Mouse (Mus musculus) liver, embryonic 15.5 days (tissue): Measurements from ENCODE around the gene Crygc. TPM values are rescaled to one million over a fixed set of nuclear protein-coding genes. Genes with fewer than 3 reads are reported as not detected.

ENCODE experiments used
- ATAC-seq: fragments of 200-750 bp; cut with Nextera tagmentation; 2 replicates; pipeline ENCODE4 v1.8.0; 2017; ENCODE audit warnings: moderate number of reproducible peaks, mild to moderate bottlenecking, moderate library complexity; ENCODE audit not compliant: insufficient read depth
- H3K27ac ChIP-seq: fragments of 300-500 bp; sonication (generic); replicated peaks from 2 replicates; pipeline ENCODE4 v1.5.1; 2015; ENCODE audit warnings: mild to moderate bottlenecking, inconsistent platforms
- H3K27me3 ChIP-seq: fragments of 300-500 bp; sonication (generic); 2 replicates; pipeline ENCODE4 v1.6.1; 2015; ENCODE audit warnings: mild to moderate bottlenecking, inconsistent platforms
- H3K36me3 ChIP-seq: fragments of 300-500 bp; sonication (generic); replicated peaks from 2 replicates; pipeline ENCODE4 v1.6.1; 2015; ENCODE audit warnings: moderate library complexity, mild to moderate bottlenecking, inconsistent platforms
- H3K4me1 ChIP-seq: fragments of 300-500 bp; sonication (generic); replicated peaks from 2 replicates; pipeline ENCODE4 v1.6.1; 2015; ENCODE audit warnings: inconsistent platforms
- H3K4me2 ChIP-seq: fragments of 300-500 bp; sonication (generic); 2 replicates; pipeline ENCODE4 v1.6.1; 2015; ENCODE audit warnings: moderate library complexity, mild to moderate bottlenecking, inconsistent platforms
- H3K4me3 ChIP-seq: fragments of 300-500 bp; sonication (generic); replicated peaks from 2 replicates; pipeline ENCODE4 v1.5.1; 2015; ENCODE audit warnings: mild to moderate bottlenecking, inconsistent platforms
- H3K9ac ChIP-seq: fragments of 300-500 bp; sonication (generic); 2 replicates; pipeline ENCODE4 v1.6.1; 2015; ENCODE audit warnings: moderate library complexity, mild to moderate bottlenecking, inconsistent platforms
- H3K9me3 ChIP-seq: fragments of 300-500 bp; sonication (generic); replicated peaks from 2 replicates; pipeline ENCODE4 v1.6.1; 2016; ENCODE audit warnings: inconsistent platforms
- WGBS: fragments of 180-500 bp; shearing (Covaris S2); methylation state at CpG from one replicate; pipeline ENCODE4 v1.1.7; 2015; ENCODE audit warnings: mixed read lengths; ENCODE audit not compliant: insufficient replicate concordance; 5-methylcytosine and 5-hydroxymethylcytosine counted together
- polyA plus RNA-seq: library from polyadenylated mRNA; unstranded; fragments of >200 nt; fragmentation: Nextera tagmentation; extraction: Ambion mirVana; gene quantifications from 2 replicates; pipeline ENCODE4 v1.2.1, GENCODE M21; 2015

Crygc gene
- polyA plus RNA-seq, 1 experiment from 2014 or later, result not detected

GRCm38 (mm10) chr1:65107654-65108279 lies 34.3 kb upstream of the Crygc start:
- Histone ChIP-seq H3K9ac (no peak overlapping the region), H3K27me3 (no peaks in the 10 kb centered on the region), H3K36me3 (no peaks in the 10 kb centered on the region), H3K4me3 (no peak overlapping the region), H3K4me2 (no peak overlapping the region), H3K9me3 (no peaks in the 10 kb centered on the region), H3K27ac (no peak overlapping the region), H3K4me1 (peaks cover 1% of the 10 kb centered on the region; the same call in 1 of the 2 replicates)
- WGBS, result 68% methylated on average over 10 of the region's 10 CpGs
- ATAC-seq, result no peak

DNA sequence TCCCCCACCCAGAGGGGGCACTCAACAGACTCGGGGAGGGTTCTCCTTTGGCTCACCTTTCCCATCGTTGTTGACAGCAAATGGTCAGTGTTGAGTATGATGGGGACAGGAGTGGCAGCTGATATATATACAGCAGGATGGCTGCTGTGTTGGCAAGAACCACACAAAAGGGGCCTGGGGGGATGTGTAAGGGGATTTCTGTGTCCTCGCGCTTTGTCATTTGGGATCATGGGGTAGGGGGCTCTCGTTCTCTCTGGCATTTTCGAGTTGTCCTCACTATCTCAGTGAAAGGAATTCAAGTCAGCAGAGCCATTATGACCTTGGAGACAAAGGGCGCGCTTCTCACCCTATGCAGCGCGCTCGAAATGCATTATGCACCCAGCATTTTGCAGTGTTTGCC lies 29.8 kb upstream of the Crygc start, which contains the start of gene Cryga:
Gene Cryga (minus strand): TSS at position 101 of the 400 bp plus-strand sequence.
- H3K9ac ChIP-seq, result no peak within 1 kb of the TSS
- no peak within 1 kb of the TSS for H3K27ac ChIP-seq
- no peaks in the 10 kb centered on the region for H3K27me3 ChIP-seq
- 73% methylated on average over 11 of the region's 11 CpGs for WGBS
- no peak for ATAC-seq
- H3K36me3 ChIP-seq, result no peaks in the 10 kb centered on the region
- H3K4me3 ChIP-seq, result no peak within 1 kb of the TSS
- H3K4me1 ChIP-seq, result no peaks in the 10 kb centered on the region
- no peak within 1 kb of the TSS for H3K4me2 ChIP-seq
- H3K9me3 ChIP-seq, result no peaks in the 10 kb centered on the region

GRCm38 (mm10) chr1:65096953-65097352 lies 23.5 kb upstream of the Crygc start:
- Histone ChIP-seq H3K9me3 (no peaks in the 10 kb centered on the region), H3K9ac (no peak overlapping the region), H3K4me3 (no peak overlapping the region), H3K27ac (no peak overlapping the region), H3K27me3 (no peaks in the 10 kb centered on the region), H3K4me1 (no peaks in the 10 kb centered on the region), H3K36me3 (no peaks in the 10 kb centered on the region), H3K4me2 (no peak overlapping the region)
- 55% methylated on average over 3 of the region's 3 CpGs for WGBS
- ATAC-seq, result no peak

GRCm38 (mm10) chr1:65091566-65091965 lies 18.1 kb upstream of the Crygc start:
- no peaks in the 10 kb centered on the region for H3K4me1 ChIP-seq
- no peak overlapping the region for H3K4me2 ChIP-seq
- no peak for ATAC-seq
- no peak overlapping the region for H3K9ac ChIP-seq
- no peak overlapping the region for H3K4me3 ChIP-seq
- H3K27me3 ChIP-seq, result no peaks in the 10 kb centered on the region
- 78% methylated on average over 3 of the region's 3 CpGs for WGBS
- no peak overlapping the region for H3K27ac ChIP-seq
- no peaks in the 10 kb centered on the region for H3K36me3 ChIP-seq
- H3K9me3 ChIP-seq, result no peaks in the 10 kb centered on the region

GRCm38 (mm10) chr1:65090370-65090769 lies 16.9 kb upstream of the Crygc start:
- WGBS, result 10% methylated on average over 2 of the region's 2 CpGs
- no peaks in the 10 kb centered on the region for H3K27me3 ChIP-seq

GRCm38 (mm10) chr1:65088567-65089356 lies 15.3 kb upstream of the Crygc start:
- Histone ChIP-seq H3K27me3 (no peaks in the 10 kb centered on the region), H3K4me2 (no peak overlapping the region), H3K9me3 (no peaks in the 10 kb centered on the region), H3K9ac (no peak overlapping the region), H3K27ac (no peak overlapping the region), H3K4me3 (no peak overlapping the region), H3K36me3 (no peaks in the 10 kb centered on the region), H3K4me1 (no peaks in the 10 kb centered on the region)
- 41% methylated on average over 6 of the region's 6 CpGs for WGBS
- no peak for ATAC-seq

More at GRCm38 (mm10) chr1:65090370-65090769, 16.9 kb upstream of the Crygc start:
- Histone ChIP-seq H3K4me1 (no peaks in the 10 kb centered on the region), H3K4me2 (no peak overlapping the region), H3K4me3 (no peak overlapping the region), H3K27ac (no peak overlapping the region), H3K9me3 (no peaks in the 10 kb centered on the region), H3K36me3 (no peaks in the 10 kb centered on the region), H3K9ac (no peak overlapping the region)
- ATAC-seq, result 0 out of 2 replicates have a peak, but pooled peaks have one; percentile 7

GRCm38 (mm10) chr1:65082188-65082587 lies 8.7 kb upstream of the Crygc start, which contains the start of gene Crygb:
Gene Crygb (minus strand): TSS chr1:65082288.
- WGBS, result 39% methylated on average over 7 of the region's 7 CpGs
- Histone ChIP-seq H3K4me2 (no peak within 1 kb of the TSS), H3K27me3 (no peaks in the 10 kb centered on the region), H3K27ac (no peak within 1 kb of the TSS), H3K36me3 (no peaks in the 10 kb centered on the region), H3K4me3 (no peak within 1 kb of the TSS), H3K9me3 (no peaks in the 10 kb centered on the region), H3K4me1 (no peaks in the 10 kb centered on the region), H3K9ac (no peak within 1 kb of the TSS)
- ATAC-seq, result no peak

DNA sequence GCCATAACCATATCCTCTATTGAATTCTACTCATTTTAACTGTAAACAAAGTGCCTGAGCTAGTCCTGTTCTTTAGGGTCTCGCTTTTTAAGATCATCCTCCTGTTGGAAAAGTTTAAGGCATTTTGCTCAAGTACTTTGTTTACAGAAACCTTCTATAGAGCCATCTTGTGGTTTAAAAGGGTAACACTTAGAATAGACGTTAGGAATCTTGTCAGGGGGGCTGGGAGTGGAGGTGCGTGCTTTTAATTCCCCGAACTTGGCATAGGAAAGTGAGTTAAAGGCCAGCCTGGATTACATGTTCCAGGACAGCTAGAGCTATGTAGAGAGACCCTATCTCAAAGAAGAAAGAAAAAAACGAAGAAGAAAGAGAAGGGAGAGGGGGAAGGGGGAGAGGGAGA lies 2.1 kb upstream of the Crygc start:
- no peaks in the 10 kb centered on the region for H3K27me3 ChIP-seq
- ATAC-seq, result no peak
- WGBS, result 20% methylated on average over 5 of the region's 5 CpGs

GRCm38 (mm10) chr1:65067842-65068241 lies 5.6 kb downstream of the Crygc start:
- Histone ChIP-seq H3K4me2 (no peak overlapping the region), H3K27me3 (no peaks in the 10 kb centered on the region), H3K36me3 (no peaks in the 10 kb centered on the region), H3K9me3 (no peaks in the 10 kb centered on the region), H3K4me3 (no peak overlapping the region), H3K4me1 (no peaks in the 10 kb centered on the region), H3K9ac (no peak overlapping the region), H3K27ac (no peak overlapping the region)
- no peak for ATAC-seq

More for the DNA sequence above, 2.1 kb upstream of the Crygc start:
- no peak overlapping the region for H3K27ac ChIP-seq
- no peaks in the 10 kb centered on the region for H3K36me3 ChIP-seq
- no peak overlapping the region for H3K9ac ChIP-seq
- H3K4me1 ChIP-seq, result no peaks in the 10 kb centered on the region
- H3K4me3 ChIP-seq, result no peak overlapping the region
- H3K9me3 ChIP-seq, result no peaks in the 10 kb centered on the region
- H3K4me2 ChIP-seq, result no peak overlapping the region

- 74% methylated on average over 15 of the region's 15 CpGs for WGBS
- Histone ChIP-seq H3K9me3 (no peaks in the 10 kb centered on the region), H3K4me1 (no peaks in the 10 kb centered on the region), H3K9ac (no peak overlapping the region), H3K27ac (no peak overlapping the region), H3K36me3 (no peaks in the 10 kb centered on the region), H3K4me2 (no peak overlapping the region), H3K27me3 (no peaks in the 10 kb centered on the region), H3K4me3 (no peak overlapping the region)
- no peak for ATAC-seq
These were observed 9.3 kb downstream of the Crygc start for GRCm38 (mm10) chr1:65064201-65064600.

- Histone ChIP-seq H3K4me2 (no peak within 1 kb of the TSS), H3K4me1 (no peaks in the 10 kb centered on the region), H3K9ac (no peak within 1 kb of the TSS), H3K27ac (no peak within 1 kb of the TSS), H3K27me3 (no peaks in the 10 kb centered on the region), H3K4me3 (no peak within 1 kb of the TSS), H3K9me3 (no peaks in the 10 kb centered on the region), H3K36me3 (no peaks in the 10 kb centered on the region)
- 70% methylated on average over 8 of the region's 8 CpGs for WGBS
- ATAC-seq, result no peak
These were observed 10.1 kb downstream of the Crygc start, which contains the start of gene Crygd for GRCm38 (mm10) chr1:65063352-65063751. Gene Crygd (minus strand): TSS chr1:65063452.
